Mouse (Mus musculus): ENCODE measurements around the gene Cfap97d1.

Cfap97d1 gene

DNA sequence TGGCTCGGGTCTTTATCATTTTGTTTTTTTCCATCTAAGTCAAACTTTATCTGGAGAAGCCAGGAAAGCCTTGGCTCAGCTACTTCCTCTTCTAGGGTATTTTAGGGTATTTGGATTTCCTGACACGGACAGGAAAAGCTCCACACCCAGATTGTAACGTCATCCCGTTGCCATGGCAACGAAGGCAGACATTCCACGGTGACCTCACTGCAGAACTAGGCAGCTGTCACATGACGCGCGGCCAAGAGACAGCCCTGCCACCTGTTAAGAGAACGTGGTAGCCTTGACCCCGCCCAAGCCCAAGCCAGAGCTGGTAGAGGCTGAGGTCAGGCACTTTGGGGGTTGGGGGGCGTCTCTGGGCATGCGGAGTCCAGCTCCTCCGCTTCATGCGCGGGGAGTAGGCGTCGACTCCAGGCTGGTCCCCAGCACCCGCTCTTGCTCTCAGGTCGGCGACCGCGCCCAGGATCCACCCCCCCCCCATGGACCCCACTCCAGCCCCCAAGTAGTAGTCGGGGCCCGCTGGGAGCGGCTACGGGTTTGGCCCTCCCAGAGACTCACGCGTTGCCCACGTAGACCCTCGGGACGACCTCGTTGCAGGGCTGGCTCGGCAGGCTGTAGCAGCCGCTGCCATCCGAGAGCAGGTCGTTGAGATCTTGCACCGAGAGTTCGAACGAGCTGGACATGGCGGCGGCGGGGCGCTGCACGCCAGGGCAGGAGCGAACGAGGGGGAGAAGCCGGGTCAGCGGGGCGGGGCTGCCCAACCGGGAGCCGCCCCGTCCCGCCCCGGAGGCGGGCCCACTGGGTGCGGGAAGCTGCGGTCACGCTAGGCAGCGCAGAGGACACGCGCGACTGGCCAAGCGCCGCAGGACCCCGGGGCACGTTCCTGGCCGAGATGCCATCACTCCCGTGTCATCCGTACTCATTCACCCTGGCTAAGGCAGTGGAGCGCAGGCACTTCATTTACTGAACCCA is at the start of gene Cfap97d1:
TSS of gene Cfap97d1 (plus strand) at position 226 of the 972 bp plus-strand sequence.
- ATAC-seq (ENCODE audit: insufficient number of reproducible peaks, low FRiP score, low TSS enrichment) = peak; percentile 63

DNA sequence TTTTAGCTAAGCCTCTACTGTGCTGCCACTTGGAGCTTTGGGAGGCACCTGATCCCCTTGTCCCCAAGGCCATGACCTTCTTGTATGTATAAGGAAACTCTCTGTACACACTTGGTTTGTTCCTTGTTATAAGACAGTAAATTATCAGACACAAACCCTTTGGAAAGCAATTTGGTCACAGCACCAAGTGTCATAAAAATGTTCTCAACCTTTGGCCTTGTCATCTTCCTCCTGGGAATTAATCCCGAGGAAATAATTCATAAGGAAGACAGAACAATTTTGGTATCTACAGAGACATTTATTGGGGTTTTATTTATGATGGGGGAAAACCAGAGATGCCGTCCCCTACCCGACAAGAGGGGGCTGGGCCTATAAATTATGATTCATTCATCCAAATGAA is 48.3 kb upstream of the Cfap97d1 start:
- ATAC-seq (ENCODE audit: insufficient number of reproducible peaks, low FRiP score, low TSS enrichment) = no peak

DNA sequence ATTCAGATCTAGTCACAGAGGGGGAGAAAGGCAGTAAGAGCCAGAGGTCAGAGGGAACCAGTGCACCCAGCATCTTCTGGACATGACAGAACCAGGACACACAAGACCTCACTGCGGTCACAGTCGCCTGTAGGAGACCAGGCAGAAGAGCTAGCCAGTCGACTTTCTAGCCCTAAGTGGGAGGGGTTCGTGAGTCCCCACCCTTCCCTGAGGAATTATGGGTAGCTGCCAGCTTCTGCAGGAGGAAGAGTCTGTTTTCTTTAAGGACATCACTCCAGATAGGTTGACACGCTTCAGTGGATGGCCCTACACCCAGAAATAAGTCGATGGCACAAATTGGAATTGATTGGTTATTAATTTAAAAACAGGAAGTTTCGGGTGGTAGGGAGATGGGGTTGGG is 47.7 kb upstream of the Cfap97d1 start:
- ATAC-seq (ENCODE audit: insufficient number of reproducible peaks, low FRiP score, low TSS enrichment) = no peak

DNA sequence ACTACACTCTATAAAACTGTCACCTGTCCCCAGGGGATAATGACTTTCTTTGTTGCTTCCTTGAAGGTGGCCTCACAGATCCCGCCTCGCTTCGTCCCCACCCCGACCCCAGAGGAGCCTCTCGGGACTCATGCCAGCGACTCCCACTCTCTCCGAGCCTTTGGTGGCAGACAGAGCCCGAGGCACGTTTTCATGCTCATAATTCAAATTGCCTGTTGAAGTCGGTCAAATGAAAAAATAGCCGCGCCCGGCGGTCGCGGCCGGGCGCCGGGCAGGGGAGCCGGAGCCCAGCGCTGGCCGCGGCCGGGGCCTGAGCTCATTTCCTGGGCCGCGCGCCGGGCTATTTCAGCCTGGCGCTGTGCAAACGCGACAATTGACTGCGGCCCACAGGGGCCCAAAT is 47.0 kb upstream of the Cfap97d1 start:
- no peak for ATAC-seq (ENCODE audit: insufficient number of reproducible peaks, low FRiP score, low TSS enrichment)

DNA sequence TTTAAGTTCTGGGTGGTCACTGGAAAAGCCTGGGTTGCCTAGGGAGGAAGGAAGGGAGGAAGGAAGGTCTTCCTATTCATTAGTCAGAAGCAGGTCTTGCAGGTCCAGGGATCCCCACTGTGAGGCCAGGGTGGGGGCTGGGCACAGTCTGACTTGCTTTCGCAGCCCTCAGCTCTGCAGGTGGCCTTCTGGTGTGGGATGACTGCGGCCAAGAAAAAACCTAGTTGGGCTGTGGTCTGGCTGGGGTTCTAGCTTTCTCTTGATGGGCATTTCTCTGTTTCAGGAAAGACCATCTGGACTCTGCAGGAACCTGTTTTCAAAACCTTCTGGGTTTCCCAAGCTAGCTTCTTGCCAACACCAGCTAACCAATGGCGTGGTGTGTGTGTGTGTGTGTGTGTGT is 41.0 kb upstream of the Cfap97d1 start:
- ATAC-seq (ENCODE audit: insufficient number of reproducible peaks, low FRiP score, low TSS enrichment) = peak; percentile 64; the same call in 1 of the 2 replicates

DNA sequence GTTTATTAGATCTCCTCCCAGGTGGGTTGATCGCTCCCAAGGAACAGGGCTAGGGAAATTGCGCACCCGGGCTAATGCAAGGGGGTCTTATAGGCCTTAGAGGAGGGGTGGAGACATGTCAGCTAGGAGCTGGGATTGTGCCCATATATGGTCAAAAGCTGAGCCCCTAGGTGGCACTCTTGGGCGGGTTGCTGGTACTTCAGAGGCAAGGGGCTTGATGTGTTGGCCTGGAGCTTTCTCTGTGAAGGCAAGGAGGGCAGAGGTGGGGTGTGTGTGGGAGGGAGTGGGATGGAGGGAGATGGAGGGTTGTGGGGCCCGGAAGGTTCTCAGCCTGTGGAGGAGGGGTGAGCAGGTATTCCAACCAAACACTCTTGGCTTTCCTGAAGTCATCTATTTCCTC is 37.6 kb upstream of the Cfap97d1 start:
- no peak for ATAC-seq (ENCODE audit: insufficient number of reproducible peaks, low FRiP score, low TSS enrichment)

DNA sequence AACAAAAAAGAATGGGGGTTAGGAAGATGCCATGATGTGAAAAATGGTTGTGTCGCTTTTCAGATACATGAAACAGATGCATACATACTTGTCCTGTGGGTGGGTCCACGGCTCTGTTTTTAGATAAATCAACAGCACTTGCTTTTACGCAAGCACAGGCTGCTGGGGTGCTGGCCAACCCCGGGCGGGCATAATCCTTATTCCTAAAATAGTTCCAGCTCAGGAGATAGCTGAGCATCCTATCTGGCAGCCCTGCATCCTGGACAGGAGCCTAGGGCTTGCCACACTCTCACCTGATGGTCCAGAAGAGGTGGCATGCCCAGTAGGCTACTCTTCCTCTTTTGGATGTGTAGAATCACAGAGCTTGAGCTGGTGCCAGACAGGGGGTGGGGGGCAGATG is 34.1 kb upstream of the Cfap97d1 start:
- no peak for ATAC-seq (ENCODE audit: insufficient number of reproducible peaks, low FRiP score, low TSS enrichment)

DNA sequence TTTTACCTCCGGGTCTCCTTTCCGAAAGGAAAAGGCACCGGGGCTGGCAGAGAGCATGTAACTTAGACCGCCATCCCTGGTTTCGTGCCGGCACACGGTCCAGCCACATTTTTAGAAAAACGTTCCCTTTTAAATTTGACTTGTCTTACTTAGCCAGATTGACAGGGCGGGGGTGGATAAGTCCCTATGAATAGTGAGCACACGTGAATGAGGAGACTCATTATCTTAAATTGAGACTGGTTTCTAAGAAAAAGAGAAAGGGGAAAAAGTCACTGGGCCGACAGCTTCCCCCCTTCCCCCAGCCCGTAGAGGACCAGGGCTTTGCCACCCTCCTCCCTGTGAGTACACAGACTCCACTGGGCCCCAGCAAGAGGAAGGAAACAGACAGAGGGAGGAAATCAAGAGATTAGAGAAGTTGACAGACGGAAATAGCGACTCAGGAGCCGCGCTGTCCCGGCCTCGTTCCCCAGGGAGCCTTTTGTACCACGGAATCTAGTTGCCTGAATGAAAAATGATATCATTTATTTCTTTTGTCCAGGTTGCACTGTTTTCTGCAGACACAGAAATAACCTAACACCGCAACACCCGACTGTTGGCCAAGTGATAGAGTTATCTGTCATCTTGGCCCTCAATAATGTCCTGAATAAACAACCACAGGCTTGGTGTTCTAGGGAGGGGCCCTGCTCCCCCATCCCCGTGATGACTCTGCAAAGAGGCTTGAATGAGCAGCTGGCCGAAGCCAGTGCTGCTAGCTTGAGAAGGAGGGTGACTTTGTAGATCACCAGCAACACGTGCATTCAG is 31.3 kb upstream of the Cfap97d1 start:
- no peak for ATAC-seq (ENCODE audit: insufficient number of reproducible peaks, low FRiP score, low TSS enrichment)

DNA sequence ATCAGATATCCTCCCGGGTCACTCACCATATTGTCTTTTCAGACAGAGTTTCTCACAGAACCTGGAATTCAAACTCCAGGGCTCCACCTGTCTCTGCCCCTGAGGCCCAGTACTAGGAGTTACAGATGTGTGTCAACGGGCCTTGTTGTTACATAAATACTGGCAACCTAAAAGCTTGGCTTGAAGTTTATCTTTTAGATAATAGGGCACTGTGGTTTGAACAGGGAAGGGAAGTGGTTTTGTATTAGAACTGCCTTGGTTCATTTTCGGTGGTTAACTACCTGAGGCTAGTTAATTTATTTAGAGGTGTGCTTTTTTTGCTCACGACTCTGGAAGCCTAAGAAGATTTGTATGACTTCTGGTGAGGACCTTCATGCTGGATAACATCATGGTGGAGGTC is 30.6 kb upstream of the Cfap97d1 start:
- no peak for ATAC-seq (ENCODE audit: insufficient number of reproducible peaks, low FRiP score, low TSS enrichment)

DNA sequence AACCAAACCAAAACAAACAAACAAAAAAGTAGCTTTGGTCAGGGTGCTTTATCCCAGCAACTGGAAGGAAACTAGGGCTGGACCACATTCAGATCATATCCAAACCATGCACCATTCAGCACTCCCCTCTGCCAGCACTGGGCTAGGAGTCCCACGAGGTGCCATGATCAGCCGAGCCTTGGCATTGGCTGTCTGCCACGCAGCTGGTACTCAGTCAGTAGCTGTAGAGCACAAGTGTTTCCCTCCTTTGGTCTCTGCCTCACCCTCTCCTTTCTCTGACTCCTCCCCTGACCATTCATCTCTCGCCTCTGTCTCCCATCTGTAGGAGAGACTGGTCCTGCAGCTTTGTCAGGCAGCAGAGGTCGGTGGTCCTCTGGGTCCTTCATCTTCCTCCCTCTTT is 26.6 kb upstream of the Cfap97d1 start:
- ATAC-seq (ENCODE audit: insufficient number of reproducible peaks, low FRiP score, low TSS enrichment) = no peak

DNA sequence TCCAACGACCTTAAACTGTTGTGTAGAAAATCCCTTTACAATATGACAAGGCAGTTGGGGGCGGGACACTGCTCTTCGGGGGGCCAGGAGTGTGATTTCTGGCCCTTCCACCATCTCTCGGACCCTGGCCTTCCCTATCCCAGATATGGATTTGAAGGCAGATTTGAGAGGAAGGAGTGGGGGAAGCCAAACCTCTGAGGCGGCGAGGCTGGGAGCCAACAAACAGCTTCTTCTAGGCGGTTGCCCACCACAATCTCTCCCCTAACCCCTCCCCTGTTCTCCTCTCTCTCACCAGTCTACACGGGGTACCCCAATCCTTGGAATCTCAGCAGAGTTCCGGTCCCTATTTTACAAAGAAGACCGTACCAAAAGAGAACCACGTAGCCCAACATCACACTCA is 21.0 kb upstream of the Cfap97d1 start:
- no peak for ATAC-seq (ENCODE audit: insufficient number of reproducible peaks, low FRiP score, low TSS enrichment)

DNA sequence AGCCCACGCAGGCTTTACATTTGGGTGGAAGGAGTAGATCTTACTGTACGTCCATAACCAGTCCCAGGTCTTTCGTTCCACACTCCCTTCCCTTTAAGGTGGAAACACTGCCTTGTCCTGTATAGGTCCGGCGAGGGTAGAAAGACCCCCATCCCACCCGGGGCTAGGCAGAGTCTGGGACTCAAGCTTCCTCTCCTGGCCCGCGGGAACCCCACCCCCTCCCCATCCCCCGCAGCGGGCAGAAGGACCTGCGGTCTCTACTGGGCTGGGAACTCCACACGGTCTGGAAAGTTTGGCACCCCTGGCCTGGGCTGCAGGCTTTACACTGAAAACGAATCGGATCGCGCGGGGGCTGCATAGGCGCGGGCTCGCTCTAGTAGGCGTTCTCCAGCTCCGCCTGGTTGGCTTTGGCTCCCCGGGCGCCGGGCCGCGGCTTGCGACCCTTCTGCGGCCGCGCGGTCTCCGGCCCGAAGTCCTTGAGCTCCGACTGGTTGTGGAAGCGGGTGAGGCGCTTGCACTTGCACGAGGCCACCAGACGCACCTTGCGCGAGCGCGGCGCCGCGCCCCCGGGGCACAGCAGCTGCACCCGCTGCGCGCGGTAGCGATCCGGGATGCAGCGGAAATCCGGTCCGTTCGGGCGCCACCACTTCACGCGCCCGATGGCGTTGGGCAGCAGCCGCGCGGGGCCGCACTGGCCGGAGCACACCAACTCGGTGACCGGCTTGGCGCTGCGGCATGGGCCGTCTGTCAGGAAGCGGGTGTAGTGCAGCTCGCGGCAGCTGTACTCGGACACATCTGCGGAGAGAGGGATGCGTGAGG is 20.4 kb upstream of the Cfap97d1 start:
- no peak for ATAC-seq (ENCODE audit: insufficient number of reproducible peaks, low FRiP score, low TSS enrichment)

DNA sequence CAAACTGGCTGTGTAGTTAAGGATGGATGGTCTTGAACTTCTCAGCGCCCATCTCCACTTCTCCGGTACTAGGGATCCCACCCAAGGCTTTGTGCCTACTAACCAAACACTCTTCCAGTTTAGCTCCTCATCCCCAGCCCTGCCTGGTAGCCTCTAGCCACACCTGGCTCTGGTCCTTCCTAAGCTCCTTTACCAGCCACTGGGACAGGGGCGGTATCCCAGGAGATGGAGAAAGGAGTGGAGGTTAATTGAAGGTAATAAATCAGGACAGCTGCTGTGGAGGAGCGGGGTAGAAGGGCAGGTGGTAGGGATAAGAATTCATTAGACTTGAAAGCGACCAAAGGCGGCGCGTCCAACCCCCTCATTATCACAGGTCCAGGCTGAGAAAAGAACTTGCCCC is 19.4 kb upstream of the Cfap97d1 start:
- ATAC-seq (ENCODE audit: insufficient number of reproducible peaks, low FRiP score, low TSS enrichment) = no peak

DNA sequence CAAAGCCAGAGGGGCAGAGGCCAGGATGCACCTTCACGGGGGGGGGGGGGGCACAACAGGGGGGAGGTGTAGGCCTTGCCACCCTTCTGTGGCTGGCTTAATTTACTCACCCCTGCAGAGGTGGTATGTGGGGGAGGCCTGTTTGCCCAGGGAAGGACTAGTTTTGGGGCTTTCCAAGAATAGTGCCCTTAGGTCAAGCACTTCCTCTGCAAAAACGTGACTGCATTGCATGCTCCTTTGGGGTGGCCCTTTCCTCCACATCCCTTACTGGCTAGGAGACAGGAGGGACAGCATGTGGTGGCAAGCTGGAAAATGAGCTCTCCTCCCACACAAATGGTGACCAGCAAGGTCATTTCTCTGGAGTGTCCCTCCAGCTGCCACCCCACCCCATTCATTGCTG is 18.5 kb upstream of the Cfap97d1 start:
- no peak for ATAC-seq (ENCODE audit: insufficient number of reproducible peaks, low FRiP score, low TSS enrichment)

DNA sequence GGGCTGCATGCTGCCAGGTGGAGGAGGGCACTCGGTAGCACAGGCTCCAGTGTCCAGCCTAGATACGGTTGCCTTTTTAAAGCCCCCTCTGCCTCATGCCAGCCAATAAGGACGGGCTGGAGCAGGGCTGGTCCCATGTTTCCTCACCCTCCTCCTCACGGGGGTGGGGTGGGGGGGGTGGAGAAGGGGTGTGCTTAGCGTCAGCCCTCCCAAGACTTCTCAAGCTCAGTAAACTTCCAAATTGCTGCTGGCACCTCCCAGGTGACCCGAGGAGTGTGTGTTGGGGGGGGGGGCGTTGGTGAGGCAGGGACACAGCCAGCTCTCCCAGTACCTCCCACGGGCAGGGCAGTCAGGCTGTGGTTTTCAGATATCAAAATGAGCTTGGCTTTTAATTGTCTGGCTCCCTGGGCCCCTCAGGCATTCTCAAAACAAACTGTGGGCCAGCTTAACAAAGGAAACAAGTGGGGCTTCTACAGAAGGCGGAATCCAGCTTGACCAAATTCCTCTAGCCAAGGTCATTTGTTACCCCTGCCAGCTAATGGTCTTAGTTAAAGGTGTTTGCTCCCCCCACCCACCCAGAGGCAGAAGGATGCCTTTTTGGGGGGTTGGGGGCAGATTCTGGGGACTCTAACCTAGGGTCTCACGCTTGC is 17.0 kb upstream of the Cfap97d1 start, which contains the start of gene Sost:
TSS of gene Sost (minus strand) at position 51 of the 650 bp plus-strand sequence.
- ATAC-seq (ENCODE audit: insufficient number of reproducible peaks, low FRiP score, low TSS enrichment) = no peak

DNA sequence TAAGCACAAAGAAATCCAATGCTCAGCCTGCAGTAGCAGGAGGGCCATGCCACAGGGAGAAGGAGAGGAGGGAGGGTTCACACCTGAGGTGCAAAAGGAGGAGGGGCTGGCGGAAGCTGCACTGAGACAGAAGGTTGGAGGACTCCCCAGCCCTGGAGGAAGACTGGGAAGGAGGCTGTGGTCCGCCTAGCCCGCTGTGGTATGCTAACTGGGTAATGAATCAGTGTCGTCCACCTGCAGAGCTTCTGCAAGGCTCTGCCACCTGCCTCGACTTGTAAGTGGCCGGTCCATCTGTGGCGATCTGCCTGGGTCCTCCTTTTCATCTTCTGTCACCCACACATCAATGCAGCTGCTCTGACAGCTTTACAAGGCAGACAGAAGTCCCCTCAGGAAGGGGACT is 15.8 kb upstream of the Cfap97d1 start:
- no peak for ATAC-seq (ENCODE audit: insufficient number of reproducible peaks, low FRiP score, low TSS enrichment)

DNA sequence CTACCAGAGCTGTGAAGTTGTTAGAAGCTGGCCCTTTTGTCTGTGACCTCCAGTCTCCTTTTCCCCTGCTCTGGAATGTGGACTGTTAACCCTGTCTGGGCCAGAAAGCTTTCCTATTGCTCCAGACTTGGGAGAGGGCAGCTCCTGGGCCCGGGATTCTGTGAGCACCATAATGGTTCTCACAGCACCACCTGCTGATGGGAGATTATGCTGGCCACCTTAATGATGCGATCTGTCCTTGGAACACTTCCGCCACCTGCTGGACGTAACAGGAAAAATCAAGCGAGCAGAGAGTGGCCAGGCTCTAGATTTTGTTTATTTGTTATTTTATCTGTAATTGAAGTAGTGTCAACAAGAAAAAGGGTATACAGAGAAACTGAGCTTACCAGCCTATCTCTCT is 15.3 kb upstream of the Cfap97d1 start:
- peak; percentile 80; the same call in 1 of the 2 replicates for ATAC-seq (ENCODE audit: insufficient number of reproducible peaks, low FRiP score, low TSS enrichment)

DNA sequence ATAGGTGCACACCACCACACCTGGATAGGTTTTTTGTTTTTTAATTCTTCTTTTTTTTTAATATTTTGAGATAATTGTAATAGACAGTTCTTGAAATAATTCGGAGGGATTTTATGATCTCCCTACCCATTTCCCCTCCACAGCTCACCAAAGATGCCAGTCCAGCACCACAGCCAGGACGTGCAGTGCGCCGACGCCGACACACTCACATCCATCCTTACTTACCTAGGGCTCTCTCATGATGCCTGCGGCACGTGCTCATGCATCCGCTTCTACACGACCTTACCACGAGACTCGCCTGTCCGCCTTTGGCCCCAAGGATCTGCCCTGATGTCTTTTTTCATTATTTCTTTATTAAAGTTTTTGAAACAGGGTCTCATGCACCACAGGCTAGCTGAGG is 14.2 kb upstream of the Cfap97d1 start:
- no peak for ATAC-seq (ENCODE audit: insufficient number of reproducible peaks, low FRiP score, low TSS enrichment)

DNA sequence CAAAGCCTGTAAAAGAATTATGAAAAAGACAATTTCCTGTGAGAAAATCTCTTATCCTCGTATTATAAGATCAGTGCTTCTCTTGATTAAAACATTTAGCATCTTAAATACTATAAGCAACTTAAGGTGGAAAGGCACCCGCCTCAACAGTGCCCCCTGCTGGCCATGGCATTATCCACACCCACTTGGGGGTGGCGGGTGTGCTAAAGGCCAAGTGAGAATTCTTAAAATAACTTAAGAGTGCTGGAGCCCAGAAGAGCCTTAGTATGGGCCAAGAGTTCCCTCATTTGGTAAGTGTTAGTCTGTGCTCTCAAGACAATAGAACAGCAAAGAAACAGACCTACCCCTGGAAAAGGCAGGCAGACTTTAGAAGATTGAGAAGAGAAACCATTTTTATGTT is 12.7 kb upstream of the Cfap97d1 start:
- no peak for ATAC-seq (ENCODE audit: insufficient number of reproducible peaks, low FRiP score, low TSS enrichment)

DNA sequence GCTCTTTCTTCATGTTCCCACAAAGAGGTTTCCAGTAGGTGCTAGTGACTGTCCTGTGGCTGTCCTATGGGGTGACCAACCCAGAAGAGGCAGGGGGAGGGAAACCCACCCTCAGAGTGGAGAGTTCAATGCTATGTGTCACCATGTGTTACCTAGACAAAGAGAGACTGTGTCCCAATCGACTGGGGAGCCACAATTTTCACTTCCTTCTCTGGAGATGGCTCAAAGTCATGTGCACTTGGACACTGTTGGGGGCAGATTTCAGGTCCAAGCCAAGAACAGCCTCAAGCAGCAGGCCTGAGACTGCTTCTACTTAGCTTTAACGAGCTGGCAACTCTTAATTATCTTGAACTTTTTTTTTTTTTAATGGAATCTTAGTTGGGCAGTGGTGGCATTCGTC is 12.0 kb upstream of the Cfap97d1 start:
- no peak for ATAC-seq (ENCODE audit: insufficient number of reproducible peaks, low FRiP score, low TSS enrichment)
